Mouse (Mus musculus) neutrophil, adult 5-6 weeks (primary cell): ENCODE measurements around the gene Gm11487. TPM values are rescaled to one million over a fixed set of nuclear protein-coding genes. Genes with fewer than 3 reads are reported as not detected.
"Not testable (repeated sequence)": the region's sequence is repeated elsewhere in the genome, so short reads cannot be mapped to it uniquely, and the experiment has no call there.

Source experiments
- ATAC-seq: fragments of 151-379, 151-347 bp; 2 replicates; pipeline ENCODE4 v1.8.0; 2017; ENCODE audit warnings: mild to moderate bottlenecking, moderate TSS enrichment; ENCODE audit not compliant: insufficient number of reproducible peaks, poor library complexity, low FRiP score, severe bottlenecking; ENCODE audit errors: extremely low read depth
- total RNA-seq: library from RNA; stranded (forward); fragments of 200-1000 nt; gene quantifications from 2 replicates; pipeline ENCODE4 v1.2.3, GENCODE M21; 2017

Gm11487 gene
- total RNA-seq, result not detected in 2 replicates

DNA sequence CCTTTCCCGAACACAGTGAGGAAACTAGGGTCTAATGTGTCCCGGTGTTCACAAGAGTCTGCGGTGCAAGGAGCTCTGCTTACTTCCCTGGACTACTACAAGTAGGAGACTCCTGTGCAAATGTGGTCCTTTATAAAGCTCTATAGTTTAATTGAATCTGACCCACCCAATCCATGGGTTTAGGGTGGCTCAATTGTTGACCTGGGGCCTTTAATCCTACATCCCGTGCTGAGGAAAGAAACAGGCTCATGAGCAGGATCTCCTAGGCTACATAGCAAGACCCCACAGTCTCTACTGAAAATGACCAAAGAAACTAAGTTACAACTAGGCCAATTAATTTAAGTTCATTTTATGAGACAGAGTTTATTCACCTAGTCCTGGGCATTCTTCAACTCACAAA lies at the start of gene Gm11487:
Gene Gm11487, minus strand, starts transcription at position 101 of the 400 bp plus-strand sequence.
- ATAC-seq, result not testable (repeated sequence)

DNA sequence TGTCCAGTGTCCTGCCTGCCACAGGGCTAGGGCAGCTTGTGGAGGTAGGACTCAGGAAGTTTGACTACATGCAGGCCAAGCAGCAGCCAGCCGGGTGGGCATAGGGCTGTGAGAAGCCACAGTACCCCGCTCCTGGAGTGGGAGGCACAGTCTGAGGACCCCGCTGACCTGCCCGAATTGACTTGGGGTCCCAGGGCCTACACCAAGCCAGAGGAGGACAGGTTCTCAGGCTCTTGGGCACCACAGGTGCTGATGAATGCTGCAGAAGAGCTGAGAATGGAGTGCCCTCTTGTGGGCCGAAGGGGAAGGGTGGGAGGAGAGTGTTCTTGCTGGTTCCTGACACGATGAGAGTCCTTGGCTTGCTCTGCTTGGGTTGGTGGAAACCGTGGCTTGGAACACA lies 39.8 kb upstream of the Gm11487 start:
- ATAC-seq, result no peak

DNA sequence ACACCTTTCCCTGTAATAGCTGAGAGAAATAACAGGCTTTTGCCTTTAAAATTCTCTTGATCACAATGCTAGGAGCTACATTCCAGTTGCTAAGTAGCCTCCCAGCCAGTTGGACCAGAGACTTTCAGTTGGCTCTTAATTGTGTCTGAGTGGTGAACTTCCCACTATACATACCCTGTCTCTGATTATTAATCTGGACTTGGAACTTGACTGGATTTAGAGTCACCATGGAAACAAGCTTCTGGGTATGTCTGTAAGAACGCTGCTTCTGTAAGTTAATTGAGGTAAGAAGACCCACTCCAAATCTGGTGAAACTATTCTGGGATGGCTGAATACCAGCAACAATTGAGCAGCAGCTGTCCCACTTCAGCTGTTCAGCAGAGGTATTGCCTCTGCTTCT lies 37.7 kb upstream of the Gm11487 start:
- ATAC-seq, result no peak

DNA sequence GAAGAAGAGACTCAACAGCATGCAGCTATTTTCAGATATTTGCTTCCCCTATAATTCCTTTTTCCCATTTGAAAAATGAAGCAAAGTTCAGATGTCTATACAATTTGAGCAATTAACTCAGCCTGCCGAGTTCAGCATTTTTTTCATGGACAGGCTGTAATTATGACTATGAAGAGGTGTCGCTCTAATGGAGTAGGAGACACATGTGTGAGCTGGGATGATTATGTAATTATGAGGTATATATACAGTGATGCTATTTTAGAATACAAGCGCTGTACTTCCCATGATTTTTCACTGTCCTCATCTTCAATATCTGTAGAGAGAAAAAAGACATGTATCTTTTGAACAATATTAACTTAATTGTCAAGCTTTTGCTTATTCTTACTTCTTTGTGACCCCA lies 21.0 kb upstream of the Gm11487 start:
- ATAC-seq, result no peak

DNA sequence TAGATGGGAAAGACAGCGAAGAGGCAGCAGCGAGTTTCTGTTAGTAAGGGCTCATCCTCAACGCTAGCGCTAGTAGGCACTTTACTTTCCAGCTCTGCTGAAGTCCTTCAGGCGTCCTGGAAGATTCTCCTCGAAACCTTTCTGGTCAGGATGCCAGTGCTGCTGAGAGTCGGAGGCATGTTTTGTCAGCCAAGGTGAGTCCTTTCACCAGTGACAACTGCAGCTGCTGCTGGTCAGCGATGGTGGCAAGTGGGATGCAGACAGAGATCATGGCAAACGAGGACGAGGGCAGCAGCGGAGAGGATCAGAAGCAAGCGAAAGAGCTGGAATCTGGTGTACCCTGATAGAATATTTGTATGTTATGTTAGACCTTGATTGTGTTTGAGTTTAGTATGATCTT lies 18.2 kb upstream of the Gm11487 start:
- ATAC-seq, result no peak

DNA sequence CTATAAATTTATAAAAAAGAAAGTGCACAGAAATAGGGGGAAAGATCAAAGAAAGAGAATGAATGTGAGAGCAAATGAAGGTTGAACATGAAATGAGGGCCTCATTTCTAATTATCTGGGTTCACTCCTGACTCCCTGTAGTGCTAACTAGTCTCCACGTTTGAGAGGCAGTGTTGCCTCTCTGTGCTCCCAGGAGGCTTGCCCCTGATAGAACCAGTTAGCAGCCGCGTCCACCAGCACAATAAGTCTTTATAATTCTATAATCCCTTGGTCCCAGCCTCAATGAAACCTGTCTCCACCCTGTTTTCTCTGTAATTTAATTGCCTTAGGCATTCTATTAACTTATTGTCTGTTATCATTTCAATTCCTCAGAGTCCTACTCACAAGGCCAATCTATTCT lies 38.3 kb downstream of the Gm11487 start:
- ATAC-seq, result no peak

Other genes with a start within 250 kb of the Gm11487 start
- not detected in 2 replicates for gene Gm11238, start 202.8 kb upstream of the Gm11487 start, total RNA-seq
- not detected in 2 replicates for gene Gm11237, start 217.9 kb upstream of the Gm11487 start, total RNA-seq
- gene Gm11236, start 233.0 kb upstream of the Gm11487 start, total RNA-seq, result not detected in 2 replicates